Mouse (Mus musculus) stomach, embryonic 15.5 days (tissue): Measurements from ENCODE around the gene Chic2. TPM values are rescaled to one million over a fixed set of nuclear protein-coding genes. Genes with fewer than 3 reads are reported as not detected.

Experiments used
- ATAC-seq: fragments of 200-750 bp; cut with Nextera tagmentation; 2 replicates; pipeline ENCODE4 v1.8.0; 2017; ENCODE audit warnings: low read depth, moderate number of reproducible peaks, moderate TSS enrichment; ENCODE audit not compliant: insufficient read depth, low FRiP score
- H3K27ac ChIP-seq: fragments of 300-500 bp; sonication (generic); 2 replicates; pipeline ENCODE4 v1.5.1; 2015; ENCODE audit warnings: mild to moderate bottlenecking, inconsistent platforms
- H3K27me3 ChIP-seq: fragments of 300-500 bp; sonication (generic); replicated peaks from 2 replicates; pipeline ENCODE4 v1.6.1; 2015; ENCODE audit warnings: inconsistent platforms
- H3K36me3 ChIP-seq: fragments of 300-500 bp; sonication (generic); 2 replicates; pipeline ENCODE4 v1.6.1; 2015; ENCODE audit warnings: inconsistent platforms
- H3K4me1 ChIP-seq: fragments of 300-500 bp; sonication (generic); 2 replicates; pipeline ENCODE4 v1.6.1; 2015; ENCODE audit warnings: inconsistent platforms
- H3K4me2 ChIP-seq: fragments of 300-500 bp; sonication (generic); 2 replicates; pipeline ENCODE4 v1.6.1; 2015; ENCODE audit warnings: mild to moderate bottlenecking, inconsistent platforms
- H3K4me3 ChIP-seq: fragments of 300-500 bp; sonication (generic); replicated peaks from 2 replicates; pipeline ENCODE4 v1.5.1; 2015; ENCODE audit warnings: inconsistent platforms
- H3K9ac ChIP-seq: fragments of 300-500 bp; sonication (generic); 2 replicates; pipeline ENCODE4 v1.6.1; 2015; ENCODE audit warnings: inconsistent platforms
- H3K9me3 ChIP-seq: fragments of 300-500 bp; sonication (generic); 2 replicates; pipeline ENCODE4 v1.6.1; 2016; ENCODE audit warnings: inconsistent platforms
- WGBS: fragments of 180-500 bp; shearing (Covaris S2); methylation state at CpG from one replicate; pipeline ENCODE4 v1.1.7; 2015; 5-methylcytosine and 5-hydroxymethylcytosine counted together
- polyA plus RNA-seq: library from polyadenylated mRNA; unstranded; fragments of >200 nt; fragmentation: Nextera tagmentation; extraction: Ambion mirVana; gene quantifications from 2 replicates; pipeline ENCODE4 v1.2.1, GENCODE M21; 2015

The Chic2 gene
- polyA plus RNA-seq, 1 experiment from 2014 or later: 33.0 TPM

DNA sequence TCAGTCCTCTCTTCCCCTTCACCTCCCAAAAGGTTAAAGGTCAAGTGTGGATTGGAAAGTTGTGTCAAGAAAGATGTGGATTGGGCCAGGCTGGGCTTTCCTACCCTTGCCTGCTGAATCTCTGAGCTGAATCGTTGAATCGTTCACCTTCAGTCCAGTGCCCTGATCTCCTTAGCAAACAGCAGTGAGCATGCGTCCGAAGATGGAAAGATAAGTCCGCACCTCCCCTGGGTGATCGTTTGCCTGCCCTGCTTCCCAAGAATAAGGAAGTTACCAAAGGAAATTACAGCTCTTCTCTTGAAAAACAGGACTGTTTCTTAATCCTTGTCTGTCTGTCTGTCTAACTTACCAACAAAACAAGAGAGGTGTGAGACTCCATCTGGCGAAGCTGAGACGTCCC is 96.1 kb downstream of the Chic2 start:
- no peak for ATAC-seq

More for the DNA sequence above, 96.1 kb downstream of the Chic2 start:
- H3K4me2 ChIP-seq: no peak overlapping the region
- 56% methylated on average over 8 of the region's 8 CpGs for whole genome bisulfite sequencing
- no peak overlapping the region for H3K27ac ChIP-seq
- H3K4me1 ChIP-seq: no peaks in the 10 kb centered on the region
- peaks cover 5% of the 10 kb centered on the region; the same call in 1 of the 2 replicates for H3K27me3 ChIP-seq
- no peaks in the 10 kb centered on the region for H3K9me3 ChIP-seq
- H3K9ac ChIP-seq: no peak overlapping the region
- no peak overlapping the region for H3K4me3 ChIP-seq
- no peaks in the 10 kb centered on the region for H3K36me3 ChIP-seq

Other genes starting within 250 kb of the Chic2 start
- not detected in 2 replicates for gene Gsx2, start 30.8 kb upstream of the Chic2 start, polyA plus RNA-seq
- gene Pdgfra, start 107.5 kb upstream of the Chic2 start, polyA plus RNA-seq: 29.2 and 34.8 TPM in 2 replicates